Mouse (Mus musculus) brown adipose tissue, adult 24 weeks (tissue): Measurements from ENCODE around the gene Olfr2. TPM values are rescaled to one million over a fixed set of nuclear protein-coding genes. Genes with fewer than 3 reads are reported as not detected.
"Not testable (repeated sequence)": the region's sequence is repeated elsewhere in the genome, so short reads cannot be mapped to it uniquely, and the experiment has no call there.

ENCODE experiments used
- H3K27ac ChIP-seq: fragments of 200-500 bp; replicated peaks from 2 replicates; pipeline ENCODE4 v1.5.1; 2012; ENCODE audit warnings: low read depth, mild to moderate bottlenecking, low read length
- H3K4me1 ChIP-seq: fragments of 200-500 bp; 2 replicates; pipeline ENCODE4 v1.6.1; 2012; ENCODE audit warnings: low read length, mixed read lengths; ENCODE audit not compliant: control insufficient read depth, insufficient read depth, insufficient read length
- H3K4me3 ChIP-seq: fragments of 200-500 bp; 2 replicates; pipeline ENCODE4 v1.5.1; 2012; ENCODE audit warnings: low read depth, mild to moderate bottlenecking, low read length, moderate library complexity; ENCODE audit not compliant: insufficient read depth
- polyA plus RNA-seq: library from polyadenylated mRNA; stranded (reverse); fragments of >200 nt; gene quantifications from 2 replicates; pipeline ENCODE4 v1.2.4, GENCODE M21; 2012; ENCODE audit not compliant: missing spikeins, insufficient read depth, insufficient read length

Gene Olfr2
- not detected in 2 replicates for polyA plus RNA-seq

GRCm38 (mm10) chr7:107005972-107006371 lies at the start of gene Olfr2:
Gene Olfr2 (minus strand): TSS chr7:107006072.
- Histone ChIP-seq H3K4me1 (no peaks in the 10 kb centered on the region), H3K4me3 (no peak within 1 kb of the TSS), H3K27ac (no peak within 1 kb of the TSS)

- Histone ChIP-seq H3K27ac (no peak overlapping the region), H3K4me1 (no peaks in the 10 kb centered on the region), H3K4me3 (peak overlapping the region; percentile 14; the same call in 1 of the 2 replicates)
Observed at GRCm38 (mm10) chr7:107047578-107047977, 41.7 kb upstream of the Olfr2 start.

GRCm38 (mm10) chr7:107045833-107046232 lies 40.0 kb upstream of the Olfr2 start:
- Histone ChIP-seq H3K4me3 (no peak overlapping the region), H3K27ac (no peak overlapping the region), H3K4me1 (no peaks in the 10 kb centered on the region)

- H3K4me3 ChIP-seq: no peak overlapping the region
Observed at GRCm38 (mm10) chr7:107044407-107044806, 38.5 kb upstream of the Olfr2 start.

GRCm38 (mm10) chr7:107043136-107043535 lies 37.3 kb upstream of the Olfr2 start:
- Histone ChIP-seq H3K4me3 (no peak overlapping the region), H3K27ac (no peak overlapping the region), H3K4me1 (no peaks in the 10 kb centered on the region)

More at GRCm38 (mm10) chr7:107044407-107044806, 38.5 kb upstream of the Olfr2 start:
- H3K4me1 ChIP-seq: no peaks in the 10 kb centered on the region
- no peak overlapping the region for H3K27ac ChIP-seq

- H3K4me1 ChIP-seq: no peaks in the 10 kb centered on the region
- H3K27ac ChIP-seq: no peak overlapping the region
- H3K4me3 ChIP-seq: no peak overlapping the region
Observed at GRCm38 (mm10) chr7:107039934-107040563, 34.2 kb upstream of the Olfr2 start.

- Histone ChIP-seq H3K4me1 (no peaks in the 10 kb centered on the region), H3K4me3 (no peak within 1 kb of the TSS), H3K27ac (no peak within 1 kb of the TSS)
Observed at GRCm38 (mm10) chr7:107030874-107031273, 25.0 kb upstream of the Olfr2 start, which contains the start of gene Olfr713. Gene Olfr713 (plus strand): TSS chr7:107031174.

GRCm38 (mm10) chr7:107004169-107004568 lies 1.7 kb downstream of the Olfr2 start:
- no peaks in the 10 kb centered on the region for H3K4me1 ChIP-seq
- no peak overlapping the region for H3K27ac ChIP-seq
- no peak overlapping the region for H3K4me3 ChIP-seq

GRCm38 (mm10) chr7:107000798-107001197 lies 5.1 kb downstream of the Olfr2 start:
- H3K27ac ChIP-seq: no peak overlapping the region
- no peaks in the 10 kb centered on the region for H3K4me1 ChIP-seq
- H3K4me3 ChIP-seq: no peak overlapping the region

- H3K4me1 ChIP-seq: no peaks in the 10 kb centered on the region
- no peak overlapping the region for H3K27ac ChIP-seq
- H3K4me3 ChIP-seq: no peak overlapping the region
Observed at GRCm38 (mm10) chr7:106985236-106985635, 20.6 kb downstream of the Olfr2 start.

GRCm38 (mm10) chr7:106975353-106975752 lies 30.5 kb downstream of the Olfr2 start, which contains the start of gene Olfr711:
Gene Olfr711 (minus strand): TSS chr7:106975453.
- Histone ChIP-seq H3K27ac (no peak within 1 kb of the TSS), H3K4me1 (no peaks in the 10 kb centered on the region), H3K4me3 (no peak within 1 kb of the TSS)

- not testable (repeated sequence) for H3K4me3 ChIP-seq, H3K4me1 ChIP-seq, H3K27ac ChIP-seq
Observed at GRCm38 (mm10) chr7:106967503-106967902, 38.4 kb downstream of the Olfr2 start.

GRCm38 (mm10) chr7:106963837-106964236 lies 42.0 kb downstream of the Olfr2 start, which contains the start of gene Olfr6:
Gene Olfr6 (minus strand): TSS chr7:106963937.
- no peaks in the 10 kb centered on the region for H3K4me1 ChIP-seq
- no peak within 1 kb of the TSS for H3K27ac ChIP-seq
- no peak within 1 kb of the TSS for H3K4me3 ChIP-seq

- Histone ChIP-seq H3K4me3 (no peak within 1 kb of the TSS), H3K27ac (no peak within 1 kb of the TSS), H3K4me1 (no peaks in the 10 kb centered on the region)
Observed at GRCm38 (mm10) chr7:106948212-106948611, 57.7 kb downstream of the Olfr2 start, which contains the start of gene Olfr710. Gene Olfr710 (minus strand): TSS chr7:106948312.
